Mouse (Mus musculus) heart, embryonic 11.5 days (tissue): Measurements from ENCODE around the gene Stip1. TPM values are rescaled to one million over a fixed set of nuclear protein-coding genes. Genes with fewer than 3 reads are reported as not detected.
"Not testable (repeated sequence)": the region's sequence is repeated elsewhere in the genome, so short reads cannot be mapped to it uniquely, and the experiment has no call there.

ENCODE experiments used
- ATAC-seq: fragments of 200-750 bp; cut with Nextera tagmentation; replicated peaks from 2 replicates; pipeline ENCODE4 v1.8.0; 2017; ENCODE audit warnings: moderate library complexity; ENCODE audit not compliant: insufficient number of reproducible peaks, low FRiP score, low TSS enrichment
- H3K27ac ChIP-seq: fragments of 300-500 bp; sonication (generic); 2 replicates; pipeline ENCODE4 v1.5.1; 2014; ENCODE audit warnings: mild to moderate bottlenecking, low read depth, low read length
- H3K27me3 ChIP-seq: fragments of 300-500 bp; sonication (generic); 2 replicates; pipeline ENCODE4 v1.6.1; 2014; ENCODE audit warnings: mild to moderate bottlenecking, low read length, mixed read lengths; ENCODE audit not compliant: control insufficient read depth, insufficient read depth
- H3K36me3 ChIP-seq: fragments of 300-500 bp; sonication (generic); 2 replicates; pipeline ENCODE4 v1.6.1; 2014; ENCODE audit warnings: mild to moderate bottlenecking, low read length, moderate library complexity, mixed read lengths; ENCODE audit not compliant: control insufficient read depth, insufficient read depth
- H3K4me1 ChIP-seq: fragments of 300-500 bp; sonication (generic); 2 replicates; pipeline ENCODE4 v1.6.1; 2014; ENCODE audit warnings: low read length; ENCODE audit not compliant: control insufficient read depth, insufficient read depth
- H3K4me2 ChIP-seq: fragments of 300-500 bp; sonication (generic); 2 replicates; pipeline ENCODE4 v1.6.1; 2014; ENCODE audit warnings: mild to moderate bottlenecking, moderate library complexity
- H3K4me3 ChIP-seq: fragments of 300-500 bp; sonication (generic); 2 replicates; pipeline ENCODE4 v1.5.1; 2014; ENCODE audit warnings: low read depth, low read length
- H3K9ac ChIP-seq: fragments of 300-500 bp; sonication (generic); 2 replicates; pipeline ENCODE4 v1.6.1; 2014; ENCODE audit warnings: mild to moderate bottlenecking, low read depth, low read length, moderate library complexity
- H3K9me3 ChIP-seq: fragments of 300-500 bp; sonication (generic); replicated peaks from 2 replicates; pipeline ENCODE4 v1.6.1; 2016; ENCODE audit warnings: low read length; ENCODE audit not compliant: control insufficient read depth
- WGBS: fragments of 180-500 bp; shearing (Covaris S2); extraction: QIAGEN DNeasy Blood & Tissue Kit; methylation state at CpG from one replicate; pipeline ENCODE4 v1.1.7; 2014; ENCODE audit not compliant: insufficient replicate concordance; 5-methylcytosine and 5-hydroxymethylcytosine counted together
- polyA plus RNA-seq: library from polyadenylated mRNA; unstranded; fragments of >200 nt; fragmentation: Nextera tagmentation; extraction: Ambion mirVana; gene quantifications from 2 replicates; pipeline ENCODE4 v1.2.1, GENCODE M21; 2014

Gene Stip1
- polyA plus RNA-seq, 1 experiment from 2014 or later, result 266 TPM

DNA sequence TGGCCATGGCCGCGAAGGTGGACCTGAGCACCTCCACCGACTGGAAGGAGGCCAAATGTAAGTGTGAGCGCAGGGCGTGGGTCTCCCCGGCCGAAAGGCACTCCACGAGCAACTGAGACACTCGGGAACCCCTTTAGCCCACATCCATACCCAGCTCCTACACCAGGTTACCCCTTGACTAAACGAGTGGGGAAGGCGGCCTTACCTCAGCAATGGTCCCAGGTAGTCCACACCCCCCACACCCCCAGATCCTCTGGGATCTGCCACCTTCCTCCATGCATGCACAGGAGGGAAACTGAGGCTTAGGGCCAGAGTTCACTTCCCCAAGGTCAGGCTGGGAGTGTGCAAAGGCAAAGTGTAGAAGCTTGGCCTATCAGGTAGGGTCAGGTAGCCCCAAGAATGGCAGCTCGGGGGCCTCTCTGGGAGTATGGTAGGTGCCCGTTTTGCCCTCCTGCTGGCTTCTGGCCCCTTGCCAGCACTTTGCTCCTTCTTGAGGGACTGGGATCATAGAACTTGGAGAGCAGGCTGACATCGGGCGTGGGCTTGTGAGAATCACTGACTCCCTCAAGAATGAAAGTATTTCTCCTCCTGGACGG is 17.5 kb upstream of the Stip1 start:
- ATAC-seq, result peak; percentile 20
- WGBS, result 3% methylated on average over 16 of the region's 16 CpGs

DNA sequence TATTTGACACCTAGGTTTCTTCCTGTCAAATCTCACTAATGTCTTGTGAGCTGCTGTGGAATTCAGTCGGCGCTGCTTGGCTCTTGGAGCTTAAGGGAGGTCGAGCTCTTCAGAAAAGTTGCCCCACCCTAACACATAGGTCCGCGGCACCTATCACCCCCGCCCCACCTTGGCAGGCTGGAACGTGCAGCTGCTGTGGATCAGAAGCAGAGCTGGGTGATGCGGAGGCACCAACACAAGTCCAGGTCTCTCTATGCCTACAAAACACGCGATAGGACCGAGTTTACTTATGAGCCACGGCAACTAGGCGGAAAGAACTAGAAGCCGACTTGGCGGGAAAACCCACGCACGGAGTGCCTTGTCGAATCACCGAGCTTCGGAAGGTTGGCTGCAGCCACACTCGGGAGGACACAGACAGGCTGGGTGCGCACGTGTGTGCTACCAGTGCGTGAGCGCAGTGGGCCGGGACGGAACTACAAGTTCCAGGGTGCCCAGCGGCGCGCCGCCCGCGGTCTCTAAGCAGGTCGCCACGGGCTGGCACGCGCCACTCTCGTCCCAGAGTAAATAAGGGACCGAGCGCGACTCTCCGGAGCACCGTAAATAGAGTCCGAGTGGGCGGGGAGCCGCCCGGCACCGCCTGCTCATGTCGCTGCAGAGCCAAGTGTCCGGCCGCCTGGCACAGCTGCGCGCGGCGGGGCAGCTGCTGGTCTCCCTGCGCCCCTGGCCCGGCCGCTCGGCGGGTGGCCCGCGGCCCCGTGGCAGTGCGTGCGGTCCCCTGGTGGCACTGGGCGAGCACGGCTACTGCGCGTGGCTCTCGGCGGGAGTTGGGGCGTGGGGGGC is 16.7 kb upstream of the Stip1 start, which contains the start of gene Macrod1:
Macrod1 (plus strand) TSS at position 563 of the 840 bp plus-strand sequence.
- peak; percentile 64 for ATAC-seq
- Histone ChIP-seq H3K4me3 (peak within 1 kb of the TSS; percentile 64), H3K9me3 (no peaks in the 10 kb centered on the region), H3K36me3 (no peaks in the 10 kb centered on the region), H3K27ac (peak within 1 kb of the TSS; percentile 71; the same call in 1 of the 2 replicates), H3K9ac (peak within 1 kb of the TSS; percentile 80), H3K27me3 (no peaks in the 10 kb centered on the region; the same call in 1 of the 2 replicates), H3K4me1 (peaks cover 18% of the 10 kb centered on the region), H3K4me2 (peak within 1 kb of the TSS; percentile 100)
- WGBS, result under 1% methylated on average over 65 of the region's 72 CpGs

More for the DNA sequence above, 17.5 kb upstream of the Stip1 start:
- H3K4me2 ChIP-seq, result peak overlapping the region; percentile 100
- H3K36me3 ChIP-seq, result no peaks in the 10 kb centered on the region
- H3K4me3 ChIP-seq, result peak overlapping the region; percentile 64
- peak overlapping the region; percentile 71; the same call in 1 of the 2 replicates for H3K27ac ChIP-seq
- no peaks in the 10 kb centered on the region for H3K9me3 ChIP-seq
- H3K9ac ChIP-seq, result peak overlapping the region; percentile 80
- H3K27me3 ChIP-seq, result no peaks in the 10 kb centered on the region; the same call in 1 of the 2 replicates
- peaks cover 18% of the 10 kb centered on the region for H3K4me1 ChIP-seq

DNA sequence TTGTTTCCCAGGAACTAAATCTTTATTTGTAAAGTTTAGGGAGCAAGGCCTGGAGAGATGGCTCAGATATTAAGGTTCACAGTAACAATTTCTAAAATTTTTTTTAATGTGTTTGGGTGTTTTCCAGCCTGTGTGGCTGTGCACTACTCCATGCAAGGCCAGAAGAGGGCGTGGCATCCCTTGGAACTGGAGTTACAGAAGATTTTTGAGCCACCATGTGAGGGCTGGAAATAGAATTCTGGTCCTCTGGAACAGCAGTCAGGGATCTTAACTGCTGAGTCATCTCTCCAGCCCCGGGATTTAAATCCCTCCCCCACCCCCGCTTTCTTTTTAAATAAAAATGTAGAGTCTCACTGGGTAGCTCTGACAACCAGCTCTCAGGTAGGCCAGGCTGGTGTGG is 15.4 kb upstream of the Stip1 start:
- ATAC-seq, result no peak
- no peak overlapping the region for H3K4me3 ChIP-seq
- no peak overlapping the region for H3K27ac ChIP-seq
- H3K9me3 ChIP-seq, result no peaks in the 10 kb centered on the region
- H3K36me3 ChIP-seq, result no peaks in the 10 kb centered on the region
- H3K9ac ChIP-seq, result no peak overlapping the region
- no peaks in the 10 kb centered on the region; the same call in 1 of the 2 replicates for H3K27me3 ChIP-seq
- WGBS, result 36% methylated on average over 3 of the region's 3 CpGs
- H3K4me1 ChIP-seq, result peaks cover 18% of the 10 kb centered on the region
- H3K4me2 ChIP-seq, result no peak overlapping the region

DNA sequence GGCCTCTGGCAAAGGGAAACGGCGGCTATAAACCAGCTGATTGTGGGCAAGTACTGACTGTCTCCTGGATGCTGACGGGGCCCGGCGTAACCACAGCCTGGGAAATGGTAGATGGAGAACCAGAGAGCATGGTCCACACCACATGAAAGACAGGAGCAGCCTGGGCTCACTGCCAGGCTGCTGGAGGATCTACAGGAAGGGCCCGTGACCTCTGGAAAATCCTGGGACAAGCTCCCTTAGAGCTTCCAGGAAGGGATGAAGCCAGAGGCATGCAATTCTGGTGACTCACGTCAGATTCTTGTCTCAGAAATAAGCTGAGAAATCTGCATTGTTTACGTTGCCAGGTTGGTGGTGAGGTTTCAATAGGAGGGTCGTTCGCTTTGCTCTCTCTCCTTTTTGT is 15.0 kb upstream of the Stip1 start:
- Histone ChIP-seq H3K9me3 (no peaks in the 10 kb centered on the region), H3K4me2 (no peak overlapping the region), H3K9ac (no peak overlapping the region), H3K4me3 (no peak overlapping the region), H3K36me3 (no peaks in the 10 kb centered on the region), H3K4me1 (peaks cover 18% of the 10 kb centered on the region), H3K27ac (no peak overlapping the region), H3K27me3 (no peaks in the 10 kb centered on the region)
- WGBS, result 56% methylated on average over 10 of the region's 10 CpGs
- no peak for ATAC-seq

DNA sequence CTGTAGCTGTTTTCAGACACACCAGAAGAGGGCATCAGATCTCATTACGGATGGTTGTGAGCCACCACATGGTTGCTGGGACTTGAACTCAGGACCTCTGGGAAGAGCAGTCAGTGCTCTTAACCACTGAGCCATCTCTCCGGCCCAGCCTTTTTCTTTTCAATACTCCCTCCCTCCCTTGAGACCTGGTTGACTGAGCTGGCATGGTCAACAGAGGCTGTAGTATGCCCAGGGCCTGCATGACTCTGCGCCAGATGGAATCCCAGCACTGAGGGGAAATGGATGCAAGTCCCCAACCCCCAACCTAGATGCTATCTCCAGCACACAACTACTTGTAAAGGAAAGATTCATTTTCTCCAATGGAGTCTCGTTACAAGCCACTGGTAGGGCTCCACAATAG is 13.6 kb upstream of the Stip1 start:
- not testable (repeated sequence) for H3K27ac ChIP-seq, H3K36me3 ChIP-seq, H3K27me3 ChIP-seq, H3K4me3 ChIP-seq, H3K9ac ChIP-seq, ATAC-seq, H3K9me3 ChIP-seq, H3K4me2 ChIP-seq
- WGBS, result 76% methylated on average over 4 of the region's 4 CpGs
- peaks cover 18% of the 10 kb centered on the region for H3K4me1 ChIP-seq

DNA sequence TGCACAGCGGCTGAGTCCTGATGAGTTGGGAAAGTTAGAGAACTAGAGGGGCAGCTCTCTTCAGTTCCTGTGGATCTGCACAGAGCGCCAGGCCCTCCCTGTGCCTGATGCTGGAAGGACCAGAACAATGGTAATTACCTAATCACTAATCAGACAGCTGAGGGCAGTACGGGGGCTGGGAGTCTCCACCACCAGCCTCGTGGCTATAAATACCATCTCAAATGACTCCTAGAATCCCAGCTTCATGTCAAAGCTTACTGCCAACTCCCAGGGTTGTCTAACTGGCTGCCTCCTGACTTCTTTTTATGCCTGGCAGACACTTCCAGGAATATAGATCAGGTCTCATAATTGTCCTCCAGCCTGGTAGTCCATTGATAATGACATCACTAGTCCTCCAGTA is 4.9 kb upstream of the Stip1 start:
- Histone ChIP-seq H3K9me3 (no peaks in the 10 kb centered on the region), H3K36me3 (no peaks in the 10 kb centered on the region), H3K4me1 (peaks cover 11% of the 10 kb centered on the region), H3K27ac (peak overlapping the region; percentile 38), H3K4me3 (no peak overlapping the region), H3K27me3 (no peaks in the 10 kb centered on the region), H3K9ac (peak overlapping the region; percentile 58; the same call in 1 of the 2 replicates), H3K4me2 (no peak overlapping the region)
- 27% methylated on average over 4 of the region's 4 CpGs for WGBS
- ATAC-seq, result no peak

DNA sequence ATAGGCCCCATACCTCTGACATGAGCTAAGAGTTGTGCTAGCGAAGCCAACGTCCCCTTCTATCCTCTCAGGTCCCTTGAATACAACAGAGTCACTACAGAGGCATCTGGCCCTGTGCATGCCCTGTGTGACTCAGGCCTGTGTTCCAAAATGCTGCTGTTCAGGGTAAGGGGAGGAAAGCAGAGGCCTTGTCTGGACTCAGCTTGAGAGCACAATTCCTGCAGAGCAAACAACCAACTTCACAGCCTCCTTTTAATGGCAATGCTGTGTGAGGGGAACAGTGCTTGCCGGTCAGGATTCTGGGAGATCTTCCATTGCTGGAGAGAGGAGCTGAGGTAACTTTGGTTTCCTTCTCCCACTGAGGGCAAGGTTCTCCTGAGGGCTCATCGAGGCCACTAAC is 4.5 kb upstream of the Stip1 start:
- H3K36me3 ChIP-seq, result no peaks in the 10 kb centered on the region
- peak overlapping the region; percentile 38 for H3K27ac ChIP-seq
- H3K4me3 ChIP-seq, result no peak overlapping the region
- H3K9me3 ChIP-seq, result no peaks in the 10 kb centered on the region
- no peak overlapping the region for H3K4me2 ChIP-seq
- peak overlapping the region; percentile 58 for H3K9ac ChIP-seq
- no peak for ATAC-seq
- H3K4me1 ChIP-seq, result peaks cover 11% of the 10 kb centered on the region
- H3K27me3 ChIP-seq, result no peaks in the 10 kb centered on the region
- 50% methylated on average over 4 of the region's 4 CpGs for WGBS

DNA sequence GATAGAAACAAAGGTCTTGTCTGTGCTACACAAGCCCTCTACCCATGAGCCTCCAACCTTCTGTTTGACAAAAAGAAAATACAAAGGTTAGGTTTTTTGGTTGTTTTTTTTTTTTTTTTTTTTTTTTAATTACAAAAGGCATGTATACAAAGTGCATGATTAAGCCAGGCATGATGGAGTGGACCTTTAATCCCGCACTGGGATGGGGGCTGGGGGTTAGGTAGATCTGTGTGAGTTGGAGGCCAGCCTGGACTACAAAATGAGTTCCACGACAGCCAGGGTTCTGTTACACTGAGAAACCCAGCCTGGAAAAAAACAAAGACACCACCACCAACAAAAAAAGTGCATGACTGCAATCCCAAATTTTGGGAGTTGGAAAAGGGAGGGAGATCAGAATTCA is 1.4 kb upstream of the Stip1 start:
- Histone ChIP-seq H3K9me3 (no peaks in the 10 kb centered on the region), H3K9ac (peak overlapping the region; percentile 75; the same call in 1 of the 2 replicates), H3K4me1 (peaks cover 26% of the 10 kb centered on the region), H3K27ac (peak overlapping the region; percentile 88), H3K4me3 (peak overlapping the region; percentile 88; the same call in 1 of the 2 replicates), H3K36me3 (no peaks in the 10 kb centered on the region; the same call in 1 of the 2 replicates), H3K27me3 (no peaks in the 10 kb centered on the region), H3K4me2 (peak overlapping the region; percentile 83)
- no peak for ATAC-seq
- WGBS, result 83% methylated on average over 2 of the region's 2 CpGs
